Mouse (Mus musculus) neural tube, embryonic 13.5 days (tissue): ENCODE results near the gene Qser1. TPM values are rescaled to one million over a fixed set of nuclear protein-coding genes. Genes with fewer than 3 reads are reported as not detected.
A peak's percentile ranks its signal among the peaks of the same experiment; 100 is the strongest.
"Not testable (repeated sequence)": the region's sequence is repeated elsewhere in the genome, so short reads cannot be mapped to it uniquely, and the experiment has no call there.

Experiments
- ATAC-seq: fragments of 200-750 bp; cut with Nextera tagmentation; 2 replicates; pipeline ENCODE4 v1.8.0; 2017; ENCODE audit warnings: low read depth, mild to moderate bottlenecking, moderate TSS enrichment, moderate library complexity
- H3K27ac ChIP-seq: fragments of 300-500 bp; sonication (generic); replicated peaks from 2 replicates; pipeline ENCODE4 v1.5.1; 2015; ENCODE audit warnings: moderate library complexity, mild to moderate bottlenecking, inconsistent platforms
- H3K27me3 ChIP-seq: fragments of 300-500 bp; sonication (generic); 2 replicates; pipeline ENCODE4 v1.6.1; 2015; ENCODE audit warnings: mild to moderate bottlenecking, inconsistent platforms
- H3K36me3 ChIP-seq: fragments of 300-500 bp; sonication (generic); 2 replicates; pipeline ENCODE4 v1.6.1; 2015; ENCODE audit warnings: mild to moderate bottlenecking, inconsistent platforms
- H3K4me1 ChIP-seq: fragments of 300-500 bp; sonication (generic); replicated peaks from 2 replicates; pipeline ENCODE4 v1.6.1; 2015; ENCODE audit warnings: inconsistent platforms
- H3K4me2 ChIP-seq: fragments of 300-500 bp; sonication (generic); 2 replicates; pipeline ENCODE4 v1.6.1; 2015; ENCODE audit warnings: inconsistent platforms, mild to moderate bottlenecking, moderate library complexity
- H3K4me3 ChIP-seq: fragments of 300-500 bp; sonication (generic); 2 replicates; pipeline ENCODE4 v1.5.1; 2015; ENCODE audit warnings: mild to moderate bottlenecking, inconsistent platforms
- H3K9ac ChIP-seq: fragments of 300-500 bp; sonication (generic); 2 replicates; pipeline ENCODE4 v1.6.1; 2015; ENCODE audit warnings: moderate library complexity, mild to moderate bottlenecking, inconsistent platforms
- H3K9me3 ChIP-seq: fragments of 300-500 bp; sonication (generic); 2 replicates; pipeline ENCODE4 v1.6.1; 2016; ENCODE audit warnings: inconsistent platforms
- WGBS: fragments of 180-500 bp; shearing (Covaris S2); methylation state at CpG from one replicate; pipeline ENCODE4 v1.1.7; 2015; 5-methylcytosine and 5-hydroxymethylcytosine counted together
- polyA plus RNA-seq: library from polyadenylated mRNA; unstranded; fragments of >200 nt; fragmentation: Nextera tagmentation; extraction: Ambion mirVana; gene quantifications from 2 replicates; pipeline ENCODE4 v1.2.1, GENCODE M21; 2015

Gene Qser1
- polyA plus RNA-seq, 1 experiment from 2014 or later = 7.1 TPM

GRCm38 (mm10) chr2:104848235-104849161 lies 31.9 kb upstream of the Qser1 start:
- H3K27ac ChIP-seq = no peak overlapping the region
- WGBS = 37% methylated on average over 16 of the region's 16 CpGs
- peak overlapping the region; percentile 50; the same call in 1 of the 2 replicates for H3K4me3 ChIP-seq
- H3K9ac ChIP-seq = peak overlapping the region; percentile 70; the same call in 1 of the 2 replicates
- peaks cover 10% of the 10 kb centered on the region; the same call in 1 of the 2 replicates for H3K4me1 ChIP-seq
- H3K27me3 ChIP-seq = peaks cover 38% of the 10 kb centered on the region
- no peak for ATAC-seq
- H3K4me2 ChIP-seq = peak overlapping the region; percentile 98
- H3K36me3 ChIP-seq = no peaks in the 10 kb centered on the region
- H3K9me3 ChIP-seq = no peaks in the 10 kb centered on the region

- no peaks in the 10 kb centered on the region for H3K9me3 ChIP-seq
- ATAC-seq = no peak
- peaks cover 38% of the 10 kb centered on the region for H3K27me3 ChIP-seq
- H3K4me2 ChIP-seq = no peak overlapping the region
- H3K4me1 ChIP-seq = peaks cover 10% of the 10 kb centered on the region; the same call in 1 of the 2 replicates
- 55% methylated on average over 2 of the region's 2 CpGs for WGBS
- no peak overlapping the region for H3K27ac ChIP-seq
- H3K36me3 ChIP-seq = no peaks in the 10 kb centered on the region
- no peak overlapping the region for H3K4me3 ChIP-seq
- no peak overlapping the region for H3K9ac ChIP-seq
Measured at GRCm38 (mm10) chr2:104847645-104848044, 31.1 kb upstream of the Qser1 start.

GRCm38 (mm10) chr2:104846638-104847414 lies 30.3 kb upstream of the Qser1 start:
- peaks cover 38% of the 10 kb centered on the region for H3K27me3 ChIP-seq
- no peak overlapping the region for H3K4me3 ChIP-seq
- no peaks in the 10 kb centered on the region for H3K9me3 ChIP-seq
- H3K9ac ChIP-seq = no peak overlapping the region
- H3K36me3 ChIP-seq = no peaks in the 10 kb centered on the region
- H3K4me1 ChIP-seq = peaks cover 10% of the 10 kb centered on the region; the same call in 1 of the 2 replicates
- 36% methylated on average over 4 of the region's 4 CpGs for WGBS
- ATAC-seq = no peak
- no peak overlapping the region for H3K4me2 ChIP-seq
- H3K27ac ChIP-seq = no peak overlapping the region

- no peaks in the 10 kb centered on the region for H3K27me3 ChIP-seq
- H3K27ac ChIP-seq = no peak overlapping the region
- no peaks in the 10 kb centered on the region for H3K36me3 ChIP-seq
- H3K4me1 ChIP-seq = no peaks in the 10 kb centered on the region; the same call in 1 of the 2 replicates
- no peaks in the 10 kb centered on the region for H3K9me3 ChIP-seq
- H3K9ac ChIP-seq = no peak overlapping the region
- no peak overlapping the region for H3K4me2 ChIP-seq
- H3K4me3 ChIP-seq = no peak overlapping the region
- no peak for ATAC-seq
Measured at GRCm38 (mm10) chr2:104842559-104842958, 26.0 kb upstream of the Qser1 start.

- no peak for ATAC-seq
- WGBS = 90% methylated on average over 7 of the region's 7 CpGs
- no peaks in the 10 kb centered on the region for H3K9me3 ChIP-seq
- H3K27ac ChIP-seq = no peak overlapping the region
- H3K4me3 ChIP-seq = no peak overlapping the region
- H3K4me2 ChIP-seq = no peak overlapping the region
- H3K9ac ChIP-seq = no peak overlapping the region
- no peaks in the 10 kb centered on the region for H3K36me3 ChIP-seq
- H3K27me3 ChIP-seq = no peaks in the 10 kb centered on the region
- H3K4me1 ChIP-seq = no peaks in the 10 kb centered on the region
Measured at GRCm38 (mm10) chr2:104841736-104842135, 25.2 kb upstream of the Qser1 start.

GRCm38 (mm10) chr2:104840974-104841373 lies 24.4 kb upstream of the Qser1 start:
- Histone ChIP-seq H3K36me3 (no peaks in the 10 kb centered on the region), H3K27ac (no peak overlapping the region), H3K4me1 (no peaks in the 10 kb centered on the region), H3K4me3 (no peak overlapping the region), H3K9me3 (no peaks in the 10 kb centered on the region), H3K27me3 (no peaks in the 10 kb centered on the region), H3K9ac (no peak overlapping the region), H3K4me2 (no peak overlapping the region)
- no peak for ATAC-seq

GRCm38 (mm10) chr2:104832486-104832885 lies 15.9 kb upstream of the Qser1 start:
- no peak overlapping the region for H3K27ac ChIP-seq
- H3K9ac ChIP-seq = no peak overlapping the region
- H3K4me1 ChIP-seq = no peaks in the 10 kb centered on the region
- H3K9me3 ChIP-seq = no peaks in the 10 kb centered on the region
- H3K27me3 ChIP-seq = no peaks in the 10 kb centered on the region
- H3K36me3 ChIP-seq = no peaks in the 10 kb centered on the region
- no peak overlapping the region for H3K4me3 ChIP-seq
- WGBS = 91% methylated on average over 2 of the region's 2 CpGs
- ATAC-seq = no peak
- H3K4me2 ChIP-seq = no peak overlapping the region

- ATAC-seq = no peak
- WGBS = 88% methylated on average over 4 of the region's 4 CpGs
- no peaks in the 10 kb centered on the region for H3K9me3 ChIP-seq
Measured at GRCm38 (mm10) chr2:104826191-104826590, 9.6 kb upstream of the Qser1 start.

GRCm38 (mm10) chr2:104818763-104819162 lies 2.2 kb upstream of the Qser1 start:
- not testable (repeated sequence) for H3K27ac ChIP-seq, H3K36me3 ChIP-seq, H3K9me3 ChIP-seq, ATAC-seq, H3K4me2 ChIP-seq, H3K9ac ChIP-seq, H3K27me3 ChIP-seq, H3K4me3 ChIP-seq
- H3K4me1 ChIP-seq = peaks cover 29% of the 10 kb centered on the region
- 93% methylated on average over 3 of the region's 3 CpGs for WGBS

More at GRCm38 (mm10) chr2:104826191-104826590, 9.6 kb upstream of the Qser1 start:
- H3K27me3 ChIP-seq = no peaks in the 10 kb centered on the region
- H3K4me1 ChIP-seq = no peaks in the 10 kb centered on the region
- H3K27ac ChIP-seq = no peak overlapping the region
- no peak overlapping the region for H3K4me3 ChIP-seq
- H3K9ac ChIP-seq = no peak overlapping the region
- no peak overlapping the region for H3K4me2 ChIP-seq
- H3K36me3 ChIP-seq = no peaks in the 10 kb centered on the region

- ATAC-seq = peak; percentile 12; the same call in 1 of the 2 replicates
- Histone ChIP-seq H3K27ac (peak overlapping the region; percentile 98), H3K9ac (peak overlapping the region; percentile 100), H3K36me3 (no peaks in the 10 kb centered on the region), H3K4me3 (peak overlapping the region; percentile 97), H3K4me1 (peaks cover 29% of the 10 kb centered on the region), H3K4me2 (peak overlapping the region; percentile 74), H3K27me3 (no peaks in the 10 kb centered on the region), H3K9me3 (no peaks in the 10 kb centered on the region)
- 3% methylated on average over 15 of the region's 15 CpGs for WGBS
Measured at GRCm38 (mm10) chr2:104817555-104818330, 1.2 kb upstream of the Qser1 start.

GRCm38 (mm10) chr2:104816866-104817439 lies 393 bp upstream of the Qser1 start:
- WGBS = under 1% methylated on average over 29 of the region's 51 CpGs
- H3K4me1 ChIP-seq = peaks cover 29% of the 10 kb centered on the region
- H3K9ac ChIP-seq = peak overlapping the region; percentile 100
- H3K36me3 ChIP-seq = no peaks in the 10 kb centered on the region
- no peaks in the 10 kb centered on the region for H3K27me3 ChIP-seq
- peak; percentile 97 for ATAC-seq
- peak overlapping the region; percentile 97 for H3K4me3 ChIP-seq
- H3K9me3 ChIP-seq = no peaks in the 10 kb centered on the region
- peak overlapping the region; percentile 98 for H3K27ac ChIP-seq
- H3K4me2 ChIP-seq = peak overlapping the region; percentile 74
